Mouse (Mus musculus) bone marrow macrophage, adult 2 months (primary cell): ENCODE results near the gene Tex26.

Source experiments
- CTCF ChIP-seq: IDR thresholded peaks from 2 replicates; pipeline ENCODE4 v1.5.1; 2012; ENCODE audit warnings: low read depth, mild to moderate bottlenecking, low read length, moderate library complexity
- POLR2A ChIP-seq: IDR thresholded peaks from 2 replicates; pipeline ENCODE4 v1.6.1; 2012; ENCODE audit warnings: mild to moderate bottlenecking, low read depth, low read length, borderline replicate concordance

DNA sequence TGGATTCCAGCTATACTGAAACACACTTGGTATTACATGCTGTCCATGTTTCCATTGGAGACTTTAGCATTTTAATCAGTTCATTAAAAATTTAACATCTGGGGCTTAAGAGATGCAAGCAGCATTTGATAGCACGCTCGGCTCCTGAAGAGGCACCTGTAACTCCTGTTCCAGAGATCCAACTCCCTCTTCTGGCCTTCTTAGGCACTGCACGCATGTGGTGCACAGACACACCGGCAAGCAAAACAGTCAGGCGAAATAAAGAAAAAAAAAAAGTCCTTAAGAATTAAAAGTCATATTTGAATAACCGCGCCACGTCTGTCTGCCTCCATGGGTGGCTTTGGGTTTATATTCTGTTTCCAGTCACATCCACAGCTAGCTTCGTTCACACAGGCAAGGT, 34.7 kb downstream of the Tex26 start:
- no peak for TF ChIP-seq CTCF
- TF ChIP-seq POLR2A: no peak
